Mouse (Mus musculus) naive thymus-derived CD4-positive, alpha-beta T cell, adult 2 months (primary cell): ENCODE results near the gene Prox2.

Experiments used
- DNase-seq: peaks from one replicate; pipeline ENCODE4 v3.0.0-alpha.2; 2011; ENCODE audit warnings: low read depth

Prox2 gene

DNA sequence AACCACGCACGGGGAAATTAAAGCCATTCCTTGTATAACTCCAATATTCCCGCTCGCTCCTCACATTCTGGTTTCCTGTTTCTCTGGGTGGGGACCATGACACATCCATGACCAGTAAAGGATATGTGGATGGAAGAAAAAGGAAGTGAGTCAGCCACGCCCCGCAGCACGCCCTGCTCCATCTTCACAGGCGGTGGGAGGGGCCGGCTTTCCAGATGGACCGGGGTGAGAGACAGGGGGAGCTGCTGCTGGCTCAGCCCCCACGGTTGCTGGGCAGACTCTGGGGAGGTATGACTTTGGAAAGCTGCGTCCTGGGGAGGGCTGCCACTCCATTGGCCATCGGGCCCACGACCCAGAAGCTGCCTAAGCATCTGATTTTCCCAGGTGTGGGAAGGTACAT, 16.5 kb downstream of the Prox2 start:
- DNase-seq, result no peak

DNA sequence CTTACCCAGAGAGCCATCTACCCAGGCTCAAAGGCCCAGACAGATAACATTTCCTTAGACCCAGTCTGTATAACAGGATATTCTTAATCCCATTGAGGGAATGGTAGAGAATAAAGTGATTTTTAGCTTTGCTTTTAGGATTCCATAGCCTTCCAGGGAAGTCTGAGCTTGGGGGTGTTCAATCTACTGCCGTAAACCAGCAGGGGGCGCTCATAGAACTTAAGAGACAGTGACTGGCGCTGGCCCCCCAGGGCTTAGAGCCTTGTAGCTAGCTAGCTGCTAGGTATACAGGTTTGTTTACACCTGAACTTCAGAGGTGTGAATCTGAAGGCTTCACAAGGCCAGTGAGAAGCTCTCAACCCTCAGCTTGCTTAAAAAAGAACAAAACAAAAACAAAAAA, 18.3 kb downstream of the Prox2 start:
- DNase-seq, result peak; percentile 84

DNA sequence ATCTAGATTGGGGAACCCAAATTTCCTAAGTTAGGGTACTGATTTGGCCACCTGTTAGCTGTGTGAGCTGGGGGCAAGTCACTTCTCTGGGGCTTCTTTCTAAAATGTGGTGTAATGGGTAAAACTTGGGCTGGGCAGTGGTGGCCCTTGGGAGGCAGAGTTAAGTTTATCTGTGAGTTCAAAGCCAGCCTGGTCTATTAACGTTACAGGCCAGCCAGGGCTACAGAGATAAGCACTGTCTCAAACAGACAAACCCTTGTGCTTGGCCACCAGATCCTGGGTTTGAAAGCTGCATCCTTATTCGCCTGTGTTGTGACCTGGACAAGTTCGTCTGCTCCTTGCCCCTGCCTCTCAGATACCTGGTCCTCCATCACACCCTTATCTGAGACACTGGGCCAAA, 19.4 kb downstream of the Prox2 start:
- DNase-seq, result no peak

DNA sequence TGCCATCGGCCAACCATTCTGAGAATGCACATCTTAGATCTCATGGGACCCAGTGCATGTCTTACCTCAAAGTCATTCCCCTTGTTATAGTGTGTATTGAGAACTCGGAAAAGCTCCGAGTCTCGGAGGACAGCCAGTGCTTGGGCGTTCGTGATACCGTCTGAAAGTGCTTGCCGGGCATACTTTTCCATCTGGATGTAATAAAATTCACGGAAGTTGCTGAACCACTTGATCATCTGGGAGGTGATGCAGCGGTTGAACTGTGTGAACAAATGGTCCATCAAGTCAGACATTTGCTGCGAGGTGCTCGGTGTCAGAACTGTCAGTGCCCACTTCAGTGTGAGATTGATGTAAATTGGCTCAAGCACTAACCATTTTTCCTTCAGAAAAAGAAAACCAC, 22.7 kb downstream of the Prox2 start:
- no peak for DNase-seq

DNA sequence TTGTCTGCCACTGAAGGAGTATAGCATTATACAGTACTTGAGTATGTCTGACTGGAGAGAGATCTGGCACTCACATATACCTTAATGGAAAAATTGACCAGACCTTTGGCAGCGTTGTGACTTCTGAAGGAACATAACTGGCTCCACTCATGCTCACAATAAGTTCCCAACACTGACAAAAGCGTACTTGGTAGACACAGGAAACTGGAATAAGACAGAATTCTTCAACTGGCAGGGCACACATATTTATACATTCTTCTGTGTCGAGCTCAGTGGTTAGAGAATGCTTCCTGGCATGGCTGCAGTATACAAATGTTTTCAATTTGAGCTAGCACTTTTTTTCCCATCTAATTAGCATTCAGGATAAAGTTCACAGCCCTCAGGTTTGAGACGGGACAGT, 25.6 kb downstream of the Prox2 start:
- no peak for DNase-seq

DNA sequence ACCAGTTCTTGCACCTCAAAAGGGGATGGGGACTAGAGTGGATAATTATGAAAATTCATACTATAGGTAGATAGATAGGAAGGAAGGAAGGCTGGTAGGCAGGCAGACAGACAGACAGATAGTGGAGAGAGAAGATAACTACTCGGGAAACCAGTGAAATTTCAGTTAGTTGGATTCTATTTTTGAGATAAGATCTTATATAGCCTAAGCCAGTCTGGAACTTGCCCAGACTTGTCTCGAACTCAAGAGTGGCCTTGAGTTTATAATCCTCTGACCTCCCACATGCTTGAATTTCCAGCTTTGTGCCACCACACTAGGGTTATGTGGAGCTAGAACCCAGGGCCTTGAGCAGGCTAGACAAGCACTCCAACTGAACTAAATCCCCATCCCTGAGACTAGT, 26.3 kb downstream of the Prox2 start:
- no peak for DNase-seq

DNA sequence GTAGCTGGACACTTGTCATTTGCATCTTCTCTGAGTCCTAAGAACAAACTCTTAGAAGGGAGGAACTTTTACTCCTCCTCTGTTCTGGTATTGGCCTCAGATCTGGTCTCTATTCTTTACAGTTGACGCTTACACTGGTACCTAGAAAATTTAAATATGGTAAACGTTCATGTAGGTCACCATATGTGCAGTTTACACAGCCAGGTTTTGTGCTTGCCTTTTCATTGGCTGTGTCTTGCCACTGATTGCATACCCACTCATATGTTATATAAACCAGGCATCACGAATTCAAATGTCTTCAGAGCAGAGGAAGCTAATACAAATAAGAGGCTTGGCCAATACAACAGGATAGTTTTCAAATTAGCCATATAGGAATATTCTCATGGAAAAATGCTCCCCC, 33.5 kb downstream of the Prox2 start:
- no peak for DNase-seq

DNA sequence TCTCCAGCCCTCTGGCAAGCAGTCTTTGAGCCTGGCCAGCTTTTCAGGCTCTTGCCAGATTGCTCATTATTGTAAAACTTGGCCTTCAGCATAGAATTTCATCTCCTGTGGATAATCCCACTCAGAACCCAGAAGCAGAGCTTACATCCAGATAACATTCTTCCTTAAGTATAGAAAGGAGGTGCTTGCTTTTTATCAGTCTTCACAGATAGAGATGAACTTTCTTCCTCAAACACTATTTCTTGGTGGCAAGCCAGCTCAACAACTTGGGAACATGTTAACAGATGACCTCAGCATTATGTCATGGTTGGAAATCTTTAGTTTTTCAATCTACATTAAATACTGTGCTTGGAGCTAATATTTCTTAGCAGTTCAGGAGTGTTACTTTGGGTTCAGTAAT, 39.5 kb downstream of the Prox2 start:
- DNase-seq, result no peak

DNA sequence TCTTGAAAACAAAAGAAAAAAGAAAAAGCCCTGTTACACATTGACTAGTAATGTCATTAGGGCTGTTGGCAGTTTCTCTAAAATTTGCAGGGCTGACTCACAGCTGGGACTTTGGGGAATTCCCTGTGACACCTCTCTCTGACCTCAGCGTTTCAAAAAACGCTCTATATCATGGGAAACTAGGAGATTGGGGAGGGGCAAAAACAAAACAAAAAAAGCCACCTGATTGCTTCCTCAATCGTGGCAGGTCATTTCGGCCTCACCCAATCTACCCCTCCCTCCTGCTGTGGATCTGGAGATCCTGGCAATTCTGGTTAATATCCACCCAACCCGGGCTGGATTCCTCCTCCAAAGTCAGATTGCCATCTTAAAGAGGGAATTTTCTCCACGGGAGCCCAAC, 59.3 kb downstream of the Prox2 start:
- DNase-seq, result no peak
